Mouse (Mus musculus): ENCODE data around the gene Galnt10.

GRCm38 (mm10) chr11:57655669-57656325 is 10.6 kb downstream of the Galnt10 start:
- TF ChIP-seq MYOG (IDR thresholded peaks at IDR 0.05; ENCODE audit: control insufficient read depth in 1 of 3, insufficient read depth in 1 of 3, insufficient read length in 2 of 3, low read depth in 2 of 3) (no peak), TCF12 (IDR thresholded peaks at IDR 0.05; ENCODE audit: insufficient read depth, poor library complexity, severe bottlenecking) (no peak), POLR2A (IDR thresholded peaks at IDR 0.05; ENCODE audit: insufficient read length, low read depth) (no peak)

Measured in myocyte (in vitro differentiated cells).